Mouse (Mus musculus) monocyte, adult 5-6 weeks (primary cell): ENCODE data around the gene Prss43. TPM values are rescaled to one million over a fixed set of nuclear protein-coding genes. Genes with fewer than 3 reads are reported as not detected.
"Not testable (repeated sequence)": the region's sequence is repeated elsewhere in the genome, so short reads cannot be mapped to it uniquely, and the experiment has no call there.

Source experiments
- ATAC-seq: fragments of 153-309, 156-312 bp; replicated peaks from 2 replicates; pipeline ENCODE4 v1.8.0; 2017; ENCODE audit warnings: mild to moderate bottlenecking; ENCODE audit not compliant: low TSS enrichment, insufficient number of reproducible peaks, severe bottlenecking, poor library complexity, low FRiP score
- total RNA-seq: library from RNA; stranded (forward); fragments of 200-1000, 200-491, 200-594 nt; gene quantifications from 3 replicates; pipeline ENCODE4 v1.2.3, GENCODE M21; 2017

The Prss43 gene
- not detected in 3 replicates for total RNA-seq

DNA sequence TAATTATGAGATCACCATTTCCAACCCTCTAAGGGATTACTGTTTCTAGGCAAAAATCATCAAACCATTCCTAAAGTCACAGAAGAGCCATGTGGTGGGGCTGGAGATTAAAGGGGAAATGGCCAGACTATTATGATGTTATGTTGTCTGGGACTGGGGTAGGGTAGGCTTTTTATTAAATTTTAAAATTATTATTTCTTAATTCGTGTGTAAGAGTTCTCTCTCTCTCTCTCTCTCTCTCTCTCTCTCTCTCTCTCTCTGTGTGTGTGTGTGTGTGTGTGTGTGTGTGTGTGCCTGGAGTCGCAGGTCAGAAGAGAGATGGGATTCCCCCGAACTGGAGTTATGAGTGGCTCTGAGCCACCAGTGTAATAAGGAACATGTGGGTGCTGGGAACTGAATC, at the start of gene Prss43:
Gene Prss43, plus strand, starts transcription at position 301 of the 400 bp plus-strand sequence.
- ATAC-seq, result no peak

DNA sequence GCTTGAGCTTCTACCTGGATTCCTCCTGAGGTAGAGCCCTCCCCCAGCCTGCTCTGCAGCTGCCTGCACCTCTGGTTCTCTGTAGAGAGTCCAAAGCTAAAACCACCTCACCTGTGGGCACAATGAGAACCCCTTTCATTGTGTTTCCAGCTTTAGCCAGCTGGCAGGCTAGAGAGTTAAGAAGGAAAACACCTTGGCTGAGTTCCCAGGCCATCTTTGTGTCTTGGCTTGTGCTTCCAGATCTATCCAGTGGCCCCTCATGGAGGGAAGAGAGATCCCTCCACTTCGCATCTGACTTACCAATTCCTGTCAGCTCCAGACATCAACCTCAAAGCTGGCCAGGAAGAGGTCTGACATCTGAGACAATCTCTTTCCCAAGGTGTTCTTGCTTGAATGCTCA, 48.4 kb upstream of the Prss43 start:
- no peak for ATAC-seq

DNA sequence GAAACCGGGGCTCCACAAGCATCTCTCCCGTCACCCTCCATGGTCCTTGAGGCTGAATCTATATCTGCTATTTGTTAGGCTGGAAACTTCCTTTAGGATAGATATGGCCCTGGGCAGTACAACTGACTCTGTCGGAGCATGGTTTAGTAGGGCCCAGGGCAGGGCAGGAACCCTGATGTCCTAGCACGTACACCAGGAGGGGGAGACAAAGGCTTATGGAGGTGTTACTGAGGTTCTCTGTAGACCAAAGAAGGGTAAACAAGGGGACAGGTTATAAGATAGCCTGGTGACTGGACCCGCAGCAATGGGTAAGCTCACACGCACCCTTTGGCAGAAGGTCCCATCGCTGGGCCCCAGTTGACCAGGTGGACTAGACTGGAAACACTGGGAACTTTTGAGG, 47.9 kb upstream of the Prss43 start:
- no peak for ATAC-seq

DNA sequence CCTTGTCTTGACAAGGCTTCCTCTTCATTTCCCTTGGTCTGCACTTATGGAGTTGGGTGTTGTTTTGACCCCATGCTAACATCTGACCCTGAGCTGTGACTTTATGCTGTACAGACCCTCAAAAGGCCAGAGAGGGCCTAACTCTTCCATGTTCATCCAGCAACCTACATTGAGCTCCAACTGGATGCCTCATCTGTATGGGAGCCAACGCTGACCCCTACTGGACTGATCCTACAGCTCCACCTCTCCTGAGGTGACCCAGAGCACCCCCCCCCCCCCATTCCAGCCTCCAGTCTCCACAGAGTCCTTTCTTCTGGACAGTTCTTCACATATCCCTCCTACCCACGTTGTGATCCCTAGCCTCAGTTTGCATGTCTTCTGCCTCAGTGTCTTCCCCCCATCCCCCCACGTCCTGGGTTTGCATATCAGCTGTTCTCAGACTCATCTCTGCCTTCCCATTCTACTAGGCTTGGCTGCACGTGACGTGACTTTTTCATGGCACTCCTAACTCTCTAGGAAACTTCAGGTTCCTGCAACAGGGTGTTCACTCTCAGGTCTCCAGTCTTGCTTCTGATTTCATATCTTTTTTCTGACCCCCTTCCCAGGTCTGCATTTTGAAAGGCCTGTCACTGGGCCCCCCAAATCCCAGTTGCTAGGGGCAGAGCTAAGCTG, 47.1 kb upstream of the Prss43 start:
- ATAC-seq, result no peak

DNA sequence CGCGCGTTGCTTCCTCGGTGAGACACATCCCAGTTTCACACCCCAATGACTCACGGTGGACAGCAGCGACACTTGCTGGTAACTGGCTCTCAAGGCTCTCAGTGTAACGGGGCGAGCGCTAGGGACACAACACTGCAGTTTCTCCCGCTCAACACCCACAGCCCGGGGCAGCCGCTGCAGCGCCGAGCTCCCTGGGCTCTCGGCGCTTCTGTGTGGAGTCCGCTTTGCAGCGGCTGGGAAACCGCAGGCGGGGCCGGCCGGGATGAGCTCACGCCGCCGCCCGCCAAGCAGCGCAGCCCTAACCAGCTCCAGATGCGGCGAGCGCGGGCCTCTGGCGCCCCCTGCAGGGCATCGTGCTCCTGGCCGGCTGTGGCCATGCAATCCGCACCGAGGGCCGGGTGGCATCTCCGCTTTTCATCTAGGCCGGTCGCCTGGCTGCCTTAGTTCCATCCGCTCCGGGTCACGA, 45.2 kb upstream of the Prss43 start:
- ATAC-seq, result peak; percentile 72

DNA sequence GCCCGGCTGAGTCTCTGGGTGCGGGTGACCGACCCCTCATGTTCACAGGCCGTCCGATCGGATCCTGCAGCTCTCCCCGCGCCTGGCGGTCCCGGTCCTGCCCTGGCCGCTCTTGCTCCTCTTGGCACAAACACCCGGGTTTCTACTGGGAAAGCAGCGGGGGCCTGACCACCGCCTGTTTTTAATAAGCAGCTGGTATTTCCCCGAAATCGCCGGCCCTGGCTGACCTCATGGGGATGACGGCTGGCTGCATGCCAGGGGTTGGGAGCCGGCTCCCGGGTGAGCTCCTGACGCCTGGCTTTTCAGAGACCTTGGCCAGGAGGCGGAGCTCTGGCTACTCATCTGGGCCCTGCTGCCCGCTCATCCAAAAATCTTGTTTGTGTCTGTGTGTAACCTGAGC, 44.8 kb upstream of the Prss43 start:
- no peak for ATAC-seq

DNA sequence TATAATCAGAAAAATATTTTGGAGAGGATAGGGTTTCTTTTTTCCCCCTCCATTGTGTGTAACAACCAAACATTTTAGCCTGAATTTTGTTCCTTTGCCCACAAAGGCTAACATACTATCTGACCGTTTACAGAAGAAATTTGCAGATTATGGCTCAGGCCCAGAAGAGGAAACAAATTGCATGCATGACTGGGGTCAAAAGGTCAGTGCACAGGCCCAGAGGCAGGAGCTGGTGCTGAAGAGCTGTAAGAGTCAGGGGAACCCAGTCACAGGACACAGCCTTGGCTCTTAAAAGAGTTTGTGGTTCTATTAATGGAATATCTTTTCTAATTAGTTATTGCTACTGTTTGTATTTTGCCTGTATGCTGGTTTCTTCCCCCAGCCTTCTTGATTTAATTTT, 42.9 kb upstream of the Prss43 start:
- ATAC-seq, result no peak

DNA sequence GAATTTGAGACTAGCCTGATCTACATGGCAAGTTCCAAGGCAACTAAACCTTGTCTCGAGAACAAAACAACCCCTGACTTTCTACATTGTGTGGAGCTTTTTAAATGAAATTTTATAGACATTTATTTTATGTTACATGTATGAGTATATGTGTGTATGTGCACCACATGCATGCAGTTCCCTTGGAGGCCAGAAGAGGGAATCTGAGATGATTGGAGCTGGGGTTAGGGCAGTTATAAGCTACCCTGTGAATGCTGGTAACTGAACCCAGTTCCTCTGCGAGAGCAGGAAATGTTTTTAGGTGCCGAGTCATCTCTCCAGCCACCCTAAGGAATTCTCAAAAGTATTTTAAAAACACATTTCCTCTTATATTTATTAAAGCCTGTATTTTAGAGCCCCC, 38.3 kb upstream of the Prss43 start:
- ATAC-seq, result no peak

DNA sequence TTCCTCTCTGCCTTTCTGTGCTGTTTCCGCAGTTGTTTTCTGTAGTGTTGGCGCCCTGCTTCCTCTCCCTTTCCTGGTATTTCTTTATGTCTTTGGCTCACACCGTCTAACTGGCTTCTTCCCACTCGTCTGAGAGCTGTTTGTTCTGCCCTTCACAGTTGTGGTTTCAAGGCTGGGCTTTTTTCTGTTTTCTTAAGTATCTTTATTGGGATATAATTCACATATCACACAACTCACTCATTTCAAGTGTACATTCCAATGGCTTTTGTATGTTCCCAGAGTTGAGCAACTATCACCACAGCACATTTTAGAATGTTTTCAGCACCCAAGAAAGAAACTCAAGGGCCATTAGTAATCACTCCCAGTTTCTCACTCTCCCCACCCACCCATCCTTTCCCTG, 36.0 kb upstream of the Prss43 start:
- ATAC-seq, result no peak

DNA sequence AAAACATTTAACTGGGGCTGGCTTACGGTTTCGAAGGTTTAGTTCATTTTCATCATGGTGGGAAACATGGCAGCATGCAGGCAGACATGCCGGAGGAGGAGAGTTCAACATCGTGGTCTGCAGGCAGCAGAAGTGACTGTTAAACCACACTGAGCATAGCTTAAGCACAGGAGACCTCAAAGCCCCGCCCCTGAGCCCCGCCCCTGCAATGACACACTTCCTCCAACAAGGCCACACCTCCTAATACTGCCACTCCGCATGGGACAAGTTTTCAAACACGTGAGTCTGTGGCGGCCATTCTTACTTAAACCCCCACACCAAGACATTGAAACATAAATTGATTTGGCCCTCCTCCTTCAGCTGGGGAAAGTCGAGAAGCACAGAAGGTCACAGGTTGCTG, 29.5 kb upstream of the Prss43 start:
- ATAC-seq, result no peak

DNA sequence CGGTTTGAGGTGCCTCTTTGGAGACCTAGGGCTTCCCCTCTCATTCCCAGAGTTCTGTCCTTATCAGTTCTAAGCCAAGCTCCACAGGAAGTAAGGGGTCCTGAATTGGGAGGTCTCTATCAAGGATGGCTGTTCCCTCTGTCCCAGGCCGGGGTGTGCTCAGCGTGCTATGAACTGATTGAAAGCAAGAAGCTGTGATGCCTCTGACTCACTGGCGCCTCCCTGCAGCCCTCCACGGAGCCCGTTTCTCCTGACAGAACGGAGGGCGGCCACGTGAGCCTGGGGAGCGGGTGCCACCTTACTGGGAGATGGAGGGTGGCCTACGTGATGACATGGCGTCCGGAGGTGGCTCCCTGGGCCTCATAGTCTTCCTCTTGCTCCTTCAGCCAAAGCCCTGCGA, 28.6 kb upstream of the Prss43 start, which contains the start of gene Prss42:
Gene Prss42, plus strand, starts transcription at position 301 of the 400 bp plus-strand sequence.
- no peak for ATAC-seq

DNA sequence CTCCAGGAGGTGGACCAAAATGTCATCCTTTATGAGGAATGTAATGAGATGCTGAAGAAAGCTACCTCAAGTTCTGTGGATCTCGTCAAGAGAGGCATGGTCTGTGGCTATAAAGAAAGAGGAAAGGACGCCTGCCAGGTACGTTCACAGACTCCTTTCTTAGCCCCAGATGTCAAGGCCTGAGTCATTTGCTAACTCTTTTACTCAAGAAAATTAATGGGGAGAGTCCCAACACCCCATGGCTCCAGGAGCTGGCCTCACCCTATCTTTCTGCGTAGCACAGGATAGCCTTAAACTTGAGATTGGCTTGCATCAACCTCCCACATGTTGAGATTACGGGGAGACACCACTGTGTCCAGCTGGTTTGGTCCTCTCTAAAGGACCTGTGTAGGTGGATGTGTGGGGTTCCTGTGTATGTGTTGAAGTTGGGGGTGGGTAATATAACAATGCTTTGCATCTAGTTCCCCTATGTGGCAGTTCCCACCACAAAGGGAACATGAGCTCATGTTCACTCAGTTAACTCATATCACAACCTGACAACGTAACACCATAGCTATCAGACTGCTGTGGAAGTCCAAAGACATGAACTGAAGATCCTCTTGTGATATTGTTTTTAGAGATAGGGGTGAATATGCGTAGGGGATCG, 25.5 kb upstream of the Prss43 start:
- ATAC-seq, result no peak

DNA sequence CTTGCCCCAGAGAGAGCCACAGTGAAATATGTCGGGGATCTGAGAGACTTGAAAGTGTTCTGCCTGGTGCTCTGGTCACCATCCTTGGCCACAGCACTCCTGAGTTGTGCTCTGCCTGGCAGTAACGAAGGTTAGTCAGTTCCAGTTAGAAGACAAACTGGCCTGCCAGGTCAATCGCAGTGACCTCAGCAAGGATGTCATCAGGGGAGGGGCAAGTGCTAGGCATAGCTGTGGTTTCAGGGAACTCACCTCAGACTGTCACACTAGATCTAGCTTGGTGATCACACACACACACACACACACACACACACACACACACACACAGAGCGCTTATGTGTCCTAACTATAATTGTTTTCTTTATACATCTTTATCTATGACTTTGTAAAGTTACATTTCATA, 23.2 kb upstream of the Prss43 start:
- 0 out of 2 replicates have a peak, but pooled peaks have one; percentile 17 for ATAC-seq

DNA sequence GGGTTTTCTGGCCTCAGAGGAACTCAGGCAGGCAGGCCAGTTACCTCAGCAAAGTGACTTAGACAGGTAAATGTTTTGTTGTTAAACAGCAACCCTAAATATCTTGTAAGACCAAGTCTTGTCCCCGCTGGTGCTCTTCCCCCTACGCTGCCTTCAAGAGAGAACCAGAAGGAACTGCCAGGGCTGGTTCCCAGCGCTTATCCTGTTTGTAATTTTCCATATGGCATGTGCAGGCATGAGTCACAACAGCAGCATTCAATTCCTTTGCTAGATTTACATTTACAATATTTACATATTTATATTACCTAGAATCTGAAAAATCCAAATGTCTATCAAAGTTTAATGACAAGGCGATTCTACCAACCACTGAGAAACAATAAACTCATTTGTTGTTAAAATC, 16.4 kb upstream of the Prss43 start:
- ATAC-seq, result no peak

DNA sequence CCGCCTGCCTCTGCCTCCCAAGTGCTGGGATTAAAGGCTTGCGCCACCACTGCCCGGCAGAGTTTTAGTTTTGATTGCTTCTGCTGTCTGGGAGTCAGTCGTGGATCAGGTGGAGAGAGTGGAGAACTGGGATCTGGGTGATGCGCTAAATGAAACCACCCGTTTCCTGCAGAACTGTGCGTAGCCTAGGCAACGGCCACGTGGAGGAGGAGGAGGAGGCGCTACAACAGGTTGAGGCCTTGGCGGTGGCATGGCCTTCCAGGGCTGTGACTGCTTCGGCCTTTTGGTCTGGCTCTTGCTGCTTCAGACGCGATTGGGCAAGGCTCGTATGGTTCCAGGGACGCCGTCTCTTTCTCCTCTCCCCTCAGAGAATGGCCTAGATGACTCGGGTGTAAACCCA, 12.7 kb upstream of the Prss43 start, which contains the start of gene Prss44:
Gene Prss44, plus strand, starts transcription at position 206 of the 400 bp plus-strand sequence.
- no peak for ATAC-seq

DNA sequence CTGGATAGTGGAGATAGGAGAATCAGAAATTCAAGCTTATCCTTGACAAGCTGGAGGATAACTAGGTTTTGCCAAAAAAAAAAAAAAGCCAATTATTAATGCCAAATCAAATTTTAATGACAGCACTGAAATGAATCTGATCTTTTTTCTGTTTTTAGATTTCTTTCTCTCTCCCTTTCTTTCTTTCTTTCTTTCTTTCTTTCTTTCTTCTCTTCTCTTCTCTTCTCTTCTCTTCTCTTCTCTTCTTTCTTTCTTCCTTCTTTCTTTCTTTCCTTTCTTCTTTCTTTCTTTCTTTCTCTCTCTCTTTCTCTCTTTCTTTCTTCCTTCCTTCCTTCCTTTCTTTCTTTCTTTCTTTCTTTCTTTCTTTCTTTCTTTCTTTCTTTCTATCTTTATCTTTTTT, 5.9 kb upstream of the Prss43 start:
- not testable (repeated sequence) for ATAC-seq

DNA sequence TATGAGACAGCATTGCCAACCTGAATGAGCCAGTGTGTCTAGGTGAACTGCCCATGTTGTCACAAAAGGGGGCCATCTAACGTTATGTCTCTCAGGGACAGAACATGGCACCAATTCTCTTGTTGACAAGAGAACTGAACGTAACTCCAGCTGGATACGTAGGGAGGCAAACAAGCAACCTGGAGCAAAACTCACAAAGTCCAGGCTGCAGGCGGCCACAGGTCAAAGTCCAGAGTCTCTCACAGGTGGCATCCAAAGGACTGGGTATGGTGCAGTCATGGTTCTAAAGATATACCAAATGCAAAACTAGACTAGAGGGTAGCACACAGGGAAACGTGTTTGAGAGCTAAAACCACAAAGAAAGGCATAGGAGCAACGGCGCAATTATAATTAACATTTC, 5.1 kb upstream of the Prss43 start:
- no peak for ATAC-seq

DNA sequence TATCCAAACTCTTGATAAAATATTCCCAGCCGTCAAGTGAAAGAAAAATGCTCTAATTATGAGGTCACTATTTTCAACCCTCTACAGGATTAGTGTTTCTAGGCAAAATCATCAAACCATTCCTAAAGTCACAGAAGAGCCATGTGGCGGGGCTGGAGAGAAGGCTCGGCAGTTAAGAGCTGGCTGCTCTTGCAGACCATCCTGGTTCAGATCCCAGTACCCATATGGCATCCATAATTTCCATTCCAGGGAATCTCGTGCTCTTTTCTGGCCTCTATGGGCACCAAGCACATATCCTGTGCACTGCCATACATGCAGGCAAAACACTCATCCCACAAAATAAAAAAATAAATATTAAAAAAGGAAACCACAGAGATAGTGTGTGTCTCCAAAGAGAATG, 1.1 kb upstream of the Prss43 start:
- no peak for ATAC-seq

DNA sequence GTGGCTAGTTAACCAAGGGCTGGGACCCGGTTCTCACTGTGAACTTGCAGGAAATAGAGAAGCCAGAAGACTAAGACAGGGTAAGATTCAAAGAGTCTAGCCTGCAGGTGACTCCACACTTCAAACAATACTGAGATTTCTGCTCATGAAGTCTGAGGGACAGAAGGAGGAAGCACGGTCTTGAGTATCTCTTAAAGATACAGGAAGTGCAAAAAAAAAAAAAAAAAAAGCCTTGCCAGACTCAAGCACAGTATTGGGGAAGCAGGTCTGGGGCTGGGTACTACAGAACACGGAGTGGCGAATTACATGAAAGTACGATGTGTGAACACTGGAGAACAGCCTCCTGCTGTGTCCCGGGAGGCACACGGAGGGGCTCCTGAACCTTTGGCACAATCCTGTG, 658 bp upstream of the Prss43 start:
- no peak for ATAC-seq

DNA sequence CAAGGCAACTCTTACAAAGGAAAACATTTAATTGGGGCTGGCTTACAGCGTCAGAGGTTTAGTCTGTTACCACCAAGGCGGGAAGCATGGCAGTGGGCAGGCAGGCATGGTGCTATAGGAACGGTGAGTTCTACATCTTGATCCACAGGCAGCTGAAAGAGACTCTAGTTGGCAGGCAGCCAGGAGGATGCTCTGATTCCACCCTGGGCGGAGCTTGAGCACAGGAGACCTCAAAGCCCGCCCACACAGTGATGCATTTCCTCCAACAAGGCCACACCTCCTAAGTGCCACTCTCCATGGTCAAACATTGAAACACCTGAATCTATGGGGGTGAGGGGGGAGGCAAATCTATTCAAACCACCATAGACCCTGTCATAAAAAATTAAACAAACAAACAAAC, 6.5 kb downstream of the Prss43 start:
- no peak for ATAC-seq
